Mouse (Mus musculus) adipose tissue, adult 10 weeks (tissue): ENCODE measurements around the gene Ttc9c. TPM values are rescaled to one million over a fixed set of nuclear protein-coding genes. Genes with fewer than 3 reads are reported as not detected.

ENCODE experiments used
- polyA plus RNA-seq: library from polyadenylated mRNA; stranded (reverse); fragments of 350-450 nt; fragmentation: Illumina TruSeq; extraction: RNeasy Lipid Tissue Mini Kit (QIAGEN cat#74804); gene quantifications from one replicate; pipeline ENCODE4 v1.2.3, GENCODE M21; 2014; ENCODE audit warnings: low read depth, low replicate concordance

Gene Ttc9c
- polyA plus RNA-seq = 29.3 TPM

GRCm38 (mm10) chr19:8818801-8819595, at the start of gene Ttc9c:
Gene Ttc9c (minus strand): TSS chr19:8819333.

GRCm38 (mm10) chr19:8850402-8850901, 31.3 kb upstream of the Ttc9c start, which contains the start of gene Lrrn4cl:
Gene Lrrn4cl (plus strand): TSS chr19:8850768.

GRCm38 (mm10) chr19:8839103-8839907, 20.2 kb upstream of the Ttc9c start, which contains the start of gene Gng3:
Gene Gng3 (minus strand): TSS chr19:8839194.

GRCm38 (mm10) chr19:8837251-8837791, 18.2 kb upstream of the Ttc9c start, which contains the start of gene Bscl2:
Gene Bscl2 (plus strand): TSS chr19:8837467.

GRCm38 (mm10) chr19:8829660-8830059, 10.5 kb upstream of the Ttc9c start, which contains the start of gene AC129217.1:
Gene AC129217.1 (plus strand): TSS chr19:8829773.

GRCm38 (mm10) chr19:8819596-8820423, 677 bp upstream of the Ttc9c start, which contains the start of gene Hnrnpul2:
Gene Hnrnpul2 (plus strand): TSS chr19:8820010.

GRCm38 (mm10) chr19:8802130-8802821, 16.9 kb downstream of the Ttc9c start, which contains the start of gene Zbtb3:
Gene Zbtb3 (plus strand): TSS chr19:8802555.

GRCm38 (mm10) chr19:8798264-8798946, 20.7 kb downstream of the Ttc9c start, which contains the start of gene Polr2g:
Gene Polr2g (minus strand): TSS chr19:8798577.

GRCm38 (mm10) chr19:8786008-8786781, 32.9 kb downstream of the Ttc9c start, which contains the start of gene Taf6l:
Gene Taf6l (minus strand): TSS chr19:8786417.

GRCm38 (mm10) chr19:8774086-8774835, 44.9 kb downstream of the Ttc9c start, which contains the start of gene Tmem179b:
Gene Tmem179b (minus strand): TSS chr19:8774467.

GRCm38 (mm10) chr19:8770567-8771270, 48.4 kb downstream of the Ttc9c start, which contains the start of gene Tmem223:
Gene Tmem223 (plus strand): TSS chr19:8770996.

Other genes starting within 250 kb of the Ttc9c start
- 0.11 TPM for gene Slc22a8, start 228.1 kb downstream of the Ttc9c start, polyA plus RNA-seq
- not detected for gene Slc22a6, start 201.3 kb downstream of the Ttc9c start, polyA plus RNA-seq
- 0.06 TPM for gene Chrm1, start 155.5 kb downstream of the Ttc9c start, polyA plus RNA-seq
- gene Slc3a2, start 96.0 kb downstream of the Ttc9c start, polyA plus RNA-seq = 327 TPM
- gene Wdr74, start 83.5 kb downstream of the Ttc9c start, polyA plus RNA-seq = 31.3 TPM
- gene 1700092M07Rik, start 78.6 kb downstream of the Ttc9c start, polyA plus RNA-seq = 12.2 TPM
- 114 TPM for gene Stx5a, start 77.9 kb downstream of the Ttc9c start, polyA plus RNA-seq
- 150 TPM for gene Nxf1, start 62.3 kb downstream of the Ttc9c start, polyA plus RNA-seq
- 77.8 TPM for gene Tmem223, start 48.3 kb downstream of the Ttc9c start, polyA plus RNA-seq
- 54.7 TPM for gene Tmem179b, start 44.9 kb downstream of the Ttc9c start, polyA plus RNA-seq
- 12.1 TPM for gene Taf6l, start 32.9 kb downstream of the Ttc9c start, polyA plus RNA-seq
- gene Polr2g, start 20.8 kb downstream of the Ttc9c start, polyA plus RNA-seq = 104 TPM
- 3.0 TPM for gene Zbtb3, start 16.8 kb downstream of the Ttc9c start, polyA plus RNA-seq
- 84.2 TPM for gene Hnrnpul2, start 677 bp upstream of the Ttc9c start, polyA plus RNA-seq
- gene AC129217.1, start 10.4 kb upstream of the Ttc9c start, polyA plus RNA-seq = not detected
- 161 TPM for gene Bscl2, start 18.1 kb upstream of the Ttc9c start, polyA plus RNA-seq
- 0.31 TPM for gene Gng3, start 19.9 kb upstream of the Ttc9c start, polyA plus RNA-seq
- gene Lrrn4cl, start 31.4 kb upstream of the Ttc9c start, polyA plus RNA-seq = 12.1 TPM
- 150 TPM for gene Ubxn1, start 52.2 kb upstream of the Ttc9c start, polyA plus RNA-seq
- 57.7 TPM for gene Uqcc3, start 61.6 kb upstream of the Ttc9c start, polyA plus RNA-seq
- gene Lbhd1, start 64.4 kb upstream of the Ttc9c start, polyA plus RNA-seq = 2.4 TPM
- gene Gm49403, start 64.6 kb upstream of the Ttc9c start, polyA plus RNA-seq = not detected
- 60.0 TPM for gene 1810009A15Rik, start 69.5 kb upstream of the Ttc9c start, polyA plus RNA-seq
- gene Gm49416, start 69.6 kb upstream of the Ttc9c start, polyA plus RNA-seq = not detected
- gene Ints5, start 73.7 kb upstream of the Ttc9c start, polyA plus RNA-seq = 12.0 TPM
- gene Ganab, start 78.7 kb upstream of the Ttc9c start, polyA plus RNA-seq = 130 TPM
- 54.1 TPM for gene B3gat3, start 101.0 kb upstream of the Ttc9c start, polyA plus RNA-seq
- gene Rom1, start 110.0 kb upstream of the Ttc9c start, polyA plus RNA-seq = 6.2 TPM
- 35.3 TPM for gene Eml3, start 110.2 kb upstream of the Ttc9c start, polyA plus RNA-seq
- 71.9 TPM for gene Mta2, start 122.5 kb upstream of the Ttc9c start, polyA plus RNA-seq
- gene Tut1, start 134.5 kb upstream of the Ttc9c start, polyA plus RNA-seq = 17.4 TPM
- 409 TPM for gene Eef1g, start 147.7 kb upstream of the Ttc9c start, polyA plus RNA-seq
- gene Ahnak, start 170.0 kb upstream of the Ttc9c start, polyA plus RNA-seq = 114 TPM